Mouse (Mus musculus) macrophage (primary cell): ENCODE data around the gene Lax1. TPM values are rescaled to one million over a fixed set of nuclear protein-coding genes. Genes with fewer than 3 reads are reported as not detected.

Source experiments
- H3K27ac ChIP-seq: fragments of 350-480 bp; formaldehyde crosslinking; 2 replicates; pipeline ENCODE4 v1.9.0; 2021
- H3K36me3 ChIP-seq: fragments of 350-480 bp; formaldehyde crosslinking; 2 replicates; pipeline ENCODE4 v1.9.0; 2021; ENCODE audit errors: inconsistent target
- H3K4me3 ChIP-seq: fragments of 350-480 bp; formaldehyde crosslinking; 2 replicates; pipeline ENCODE4 v1.9.0; 2021; ENCODE audit errors: inconsistent target
- H3K79me2 ChIP-seq: fragments of 350-480 bp; formaldehyde crosslinking; 2 replicates; pipeline ENCODE4 v1.9.0; 2021; ENCODE audit errors: inconsistent target
- WGBS: methylation state at CpG from one replicate; pipeline ENCODE4 v1.1.7; 2026; ENCODE audit warnings: inconsistent platforms; ENCODE audit not compliant: missing documents; 5-methylcytosine and 5-hydroxymethylcytosine counted together
- polyA plus RNA-seq: library from polyadenylated mRNA; stranded (reverse); fragments of 250-400 nt; gene quantifications from 3 replicates; pipeline ENCODE4 v1.2.4, GENCODE M21; 2018; ENCODE audit warnings: inconsistent platforms

Gene Lax1
- polyA plus RNA-seq, 1 experiment from 2014 or later: not detected

DNA sequence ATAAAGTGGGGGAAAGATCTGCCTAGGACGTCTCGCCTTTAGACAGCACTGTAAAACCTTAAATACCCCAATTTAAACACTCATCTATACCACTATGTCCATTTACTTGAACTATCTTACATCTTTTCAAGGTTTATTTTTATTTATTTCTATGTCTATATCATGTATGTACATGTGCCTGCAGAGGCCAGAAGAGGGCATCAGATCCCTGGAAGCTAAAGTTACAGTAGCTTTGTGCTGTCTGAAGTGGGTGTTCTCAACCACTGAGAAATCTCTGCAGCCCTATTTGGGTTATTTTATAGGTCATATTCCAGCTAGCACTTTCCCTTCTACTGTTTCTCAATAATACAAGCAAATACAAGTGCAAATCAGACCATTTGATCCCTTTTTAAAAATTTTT is 57.7 kb downstream of the Lax1 start:
- no CpG with 5 or more reads among the region's 2 CpGs for WGBS
- Histone ChIP-seq H3K36me3 (peaks cover 87% of the 10 kb centered on the region), H3K79me2 (peaks cover 12% of the 10 kb centered on the region; the same call in 1 of the 2 replicates), H3K4me3 (no peak overlapping the region), H3K27ac (no peak overlapping the region)

Other genes starting within 250 kb of the Lax1 start
- 56.9 to 216 TPM (median 121 TPM) in 3 replicates for gene Snrpe, start 79.8 kb downstream of the Lax1 start, polyA plus RNA-seq
- 1.1 to 1.7 TPM (median 1.6 TPM) in 3 replicates for gene Zbed6, start 29.2 kb downstream of the Lax1 start, polyA plus RNA-seq
- 4.5 to 9.1 TPM (median 7.8 TPM) in 3 replicates for gene Gm38394, start 28.8 kb downstream of the Lax1 start, polyA plus RNA-seq
- gene Atp2b4, start 110.9 kb upstream of the Lax1 start, polyA plus RNA-seq: 0.16 to 0.51 TPM (median 0.43 TPM) in 3 replicates
- not detected in 3 replicates for gene Optc, start 217.9 kb upstream of the Lax1 start, polyA plus RNA-seq
- gene Prelp, start 231.3 kb upstream of the Lax1 start, polyA plus RNA-seq: 0.04 TPM in 1 of 3 replicates, not detected in the others